In genomic region chr1:191325726-191326232, GRCm38 (mm10) we compare ENCODE assay signal across 8 mouse cellular contexts. TPM values are rescaled to one million over a fixed set of nuclear protein-coding genes. Genes with fewer than 3 reads are reported as not detected.
A peak's percentile ranks its signal among the peaks of the same experiment; 100 is the strongest.
DNase-seq lines count a peak whose midpoint lies in the region; ATAC-seq and TF ChIP-seq lines count a peak whose summit lies in the region.

TSS of gene Tmem206 (plus strand) at chr1:191325912.

- intact Hi-C loops in left cerebral cortex, adult 2 months (cut with DNase I): no loop called here

- peak; percentile 40 for TF ChIP-seq CTCF in hindbrain, postnatal 0 days (IDR thresholded peaks at IDR 0.05; ENCODE audit: low read depth)
- TF ChIP-seq CTCF in left cerebral cortex, adult 2 months (IDR thresholded peaks at IDR 0.05): no peak; the same call in 1 of the 2 replicates

- peaks cover 13% of the 10 kb centered on the region; the same call in 1 of the 2 replicates for H3K4me1 ChIP-seq in hindbrain, postnatal 0 days (ENCODE audit: insufficient read depth, low read length)

- peak within 1 kb of the TSS; percentile 89 for H3K4me2 ChIP-seq in hindbrain, postnatal 0 days (ENCODE audit: low read depth, low read length)

- no peaks in the 10 kb centered on the region for H3K9me3 ChIP-seq in hindbrain, postnatal 0 days (ENCODE audit: low read length)

- peak within 1 kb of the TSS; percentile 88 for H3K27ac ChIP-seq in hindbrain, postnatal 0 days
- peak within 1 kb of the TSS; percentile 79 for H3K27ac ChIP-seq in left cerebral cortex, adult 2 months

- under 1% methylated on average over 42 of the region's 42 CpGs for WGBS in hindbrain, postnatal 0 days

- peak within 1 kb of the TSS; percentile 91 for H3K9ac ChIP-seq in hindbrain, postnatal 0 days (replicated peaks; ENCODE audit: low read length)

- peak; percentile 95 for ATAC-seq in hindbrain, postnatal 0 days
- ATAC-seq in megakaryocyte, adult 5-6 weeks (ENCODE audit: poor library complexity, severe bottlenecking): peak; percentile 89

- H3K4me3 ChIP-seq in hindbrain, postnatal 0 days (ENCODE audit: low read length): peak within 1 kb of the TSS; percentile 74
- peak within 1 kb of the TSS; percentile 100 for H3K4me3 ChIP-seq in left cerebral cortex, adult 2 months

- DNase-seq in T-cell, adult 2 months (ENCODE audit: low spot score): peak; percentile 97
- DNase-seq in cerebellum, postnatal 36 days: peak; percentile 95
- peak; percentile 95 for DNase-seq in gastrocnemius, adult 18-20 months (ENCODE audit: low spot score)
- DNase-seq in hindbrain, postnatal 0 days (ENCODE audit: low spot score): peak; percentile 98
- peak; percentile 95 for DNase-seq in left cerebral cortex, adult 2 months (ENCODE audit: extremely low spot score in 1 of 2, low spot score in 2 of 2)
- DNase-seq in right cerebral cortex, adult 2 months (ENCODE audit: low spot score in 2 of 2): peak; percentile 95 to 96
- DNase-seq in urinary bladder, postnatal 14 days (ENCODE audit: low spot score): peak; percentile 94

- H3K27me3 ChIP-seq in hindbrain, postnatal 0 days (ENCODE audit: insufficient read depth, low read length): no peaks in the 10 kb centered on the region

- no peaks in the 10 kb centered on the region for H3K36me3 ChIP-seq in hindbrain, postnatal 0 days (ENCODE audit: insufficient read depth, low read length)

RNA-seq across cellular contexts. Expression of gene Tmem206, which starts in this region (rescaled TPM):
- 1 to 10 TPM; 1.1 to 1.5 TPM for total RNA-seq in gastrocnemius, adult 18-20 months (2021)
- 22.5 and 24.9 TPM in 2 replicates for total RNA-seq in hindbrain, postnatal 0 days (2014; rRNA removed)
- 23.2 and 24.0 TPM in 2 replicates for polyA plus RNA-seq in hindbrain, postnatal 0 days (2015; fragmentation: Nextera tagmentation; extraction: Ambion mirVana)
- total RNA-seq in left cerebral cortex, adult 2 months (2021): 1 to 10 TPM; 9.3 to 9.4 TPM
- total RNA-seq in megakaryocyte, adult 5-6 weeks (2015): 9.4 and 14.9 TPM in 2 replicates
- 9.0 and 10.3 TPM in 2 replicates for total RNA-seq in megakaryocyte, adult 5-6 weeks (2017)

Comparison
In these comparisons a context has a peak if more than half of its experiments do, and no peak if none do; other contexts are left out.
1. Peak in every context shown above with its lines: DNase-seq, ATAC-seq, H3K4me3 ChIP-seq and H3K27ac ChIP-seq.